Mouse (Mus musculus): Measurements from ENCODE around the gene Cacng4. TPM values are rescaled to one million over a fixed set of nuclear protein-coding genes. Genes with fewer than 3 reads are reported as not detected.

Gene Cacng4
- polyA plus RNA-seq, 1 experiment from 2014 or later = 1.7 TPM

- WGBS = 90% methylated on average over 9 of the region's 9 CpGs
- Histone ChIP-seq H3K36me3 (ENCODE audit: control insufficient read depth, insufficient read depth) (peaks cover 40% of the 10 kb centered on the region), H3K27ac (ENCODE audit: low read depth, low read length) (no peak overlapping the region), H3K4me3 (ENCODE audit: low read depth, low read length) (no peak overlapping the region), H3K9me3 (ENCODE audit: control insufficient read depth) (no peaks in the 10 kb centered on the region), H3K9ac (ENCODE audit: low read depth, low read length) (no peak overlapping the region), H3K4me1 (replicated peaks; ENCODE audit: control insufficient read depth, insufficient read depth, low read length) (no peaks in the 10 kb centered on the region), H3K27me3 (replicated peaks; ENCODE audit: control insufficient read depth, insufficient read depth, low read length) (no peaks in the 10 kb centered on the region), H3K4me2 (replicated peaks; ENCODE audit: low read depth) (no peak overlapping the region)
- no peak for ATAC-seq
- TF ChIP-seq CTCF (IDR thresholded peaks at IDR 0.05; ENCODE audit: low read depth) = no peak
Observed at GRCm38 (mm10) chr11:107682694-107683355, 111.5 kb downstream of the Cacng4 start.

Other genes with a start within 250 kb of the Cacng4 start
- gene Helz, start 246.6 kb downstream of the Cacng4 start, polyA plus RNA-seq (2015; fragmentation: Nextera tagmentation; extraction: Ambion mirVana) = 5.7 and 6.5 TPM in 2 replicates
- 0.12 and 0.20 TPM in 2 replicates for gene Cacng1, start 78.0 kb downstream of the Cacng4 start, polyA plus RNA-seq (2015; fragmentation: Nextera tagmentation; extraction: Ambion mirVana)
- 0.18 and 0.29 TPM in 2 replicates for gene Cacng5, start 120.5 kb upstream of the Cacng4 start, polyA plus RNA-seq (2015; fragmentation: Nextera tagmentation; extraction: Ambion mirVana)